Mouse (Mus musculus) olfactory bulb, adult 2 months (tissue): ENCODE results near the gene Pax6. TPM values are rescaled to one million over a fixed set of nuclear protein-coding genes. Genes with fewer than 3 reads are reported as not detected.

Source experiments
- H3K27ac ChIP-seq: fragments of 200-500 bp; 2 replicates; pipeline ENCODE4 v1.5.1; 2012; ENCODE audit warnings: low read depth, low read length; ENCODE audit not compliant: insufficient read depth
- H3K4me1 ChIP-seq: fragments of 200-500 bp; 2 replicates; pipeline ENCODE4 v1.6.1; 2012; ENCODE audit warnings: low read length; ENCODE audit not compliant: control insufficient read depth, insufficient read depth
- H3K4me3 ChIP-seq: fragments of 200-500 bp; 2 replicates; pipeline ENCODE4 v1.5.1; 2012; ENCODE audit warnings: mild to moderate bottlenecking, low read depth, low read length, moderate library complexity; ENCODE audit not compliant: insufficient read depth
- CTCF ChIP-seq: fragments of 200-500 bp; IDR thresholded peaks from 2 replicates; pipeline ENCODE4 v1.5.1; 2012; ENCODE audit warnings: low read depth, mild to moderate bottlenecking, low read length, moderate library complexity; ENCODE audit not compliant: insufficient read depth
- POLR2A ChIP-seq: fragments of 200-500 bp; IDR thresholded peaks from 2 replicates; pipeline ENCODE4 v1.6.1; 2012; ENCODE audit warnings: mild to moderate bottlenecking, low read depth, low read length, moderate library complexity; ENCODE audit not compliant: insufficient read depth
- WGBS: fragments of 180-500 bp; shearing (Covaris S2); methylation state at CpG from one replicate; pipeline ENCODE4 v1.1.7; 2018; 5-methylcytosine and 5-hydroxymethylcytosine counted together
- polyA plus RNA-seq: library from polyadenylated mRNA; stranded (reverse); fragments of >200 nt; gene quantifications from 2 replicates; pipeline ENCODE4 v1.2.4, GENCODE M21; 2012; ENCODE audit warnings: low replicate concordance; ENCODE audit not compliant: missing spikeins, insufficient read depth, insufficient read length

The Pax6 gene
- polyA plus RNA-seq, 1 experiment = not detected

GRCm38 (mm10) chr2:105687317-105687991 lies 18.8 kb downstream of the Pax6 start:
- Histone ChIP-seq H3K27ac (peak overlapping the region; percentile 98), H3K4me3 (peak overlapping the region; percentile 33), H3K4me1 (peaks cover 27% of the 10 kb centered on the region)
- TF ChIP-seq POLR2A (no peak), CTCF (no peak)
- 35% methylated on average over 13 of the region's 13 CpGs for WGBS

- TF ChIP-seq CTCF (no peak), POLR2A (no peak)
- H3K4me1 ChIP-seq = peaks cover 30% of the 10 kb centered on the region
- WGBS = 6% methylated on average over 17 of the region's 17 CpGs
- H3K4me3 ChIP-seq = peak overlapping the region; percentile 33
- H3K27ac ChIP-seq = peak overlapping the region; percentile 98
Observed at GRCm38 (mm10) chr2:105688011-105688410, 19.3 kb downstream of the Pax6 start.

GRCm38 (mm10) chr2:105688436-105689303 lies 20.0 kb downstream of the Pax6 start:
- TF ChIP-seq POLR2A (no peak), CTCF (no peak)
- Histone ChIP-seq H3K27ac (peak overlapping the region; percentile 98), H3K4me1 (peaks cover 30% of the 10 kb centered on the region), H3K4me3 (peak overlapping the region; percentile 36)
- WGBS = 8% methylated on average over 25 of the region's 25 CpGs

GRCm38 (mm10) chr2:105689304-105689770 lies 20.6 kb downstream of the Pax6 start:
- Histone ChIP-seq H3K4me1 (peaks cover 30% of the 10 kb centered on the region), H3K4me3 (peak overlapping the region; percentile 34), H3K27ac (peak overlapping the region; percentile 33)
- 0% methylated on average over 15 of the region's 15 CpGs for WGBS
- TF ChIP-seq CTCF (no peak), POLR2A (no peak)

GRCm38 (mm10) chr2:105689771-105690639 lies 21.3 kb downstream of the Pax6 start:
- peak overlapping the region; percentile 34 for H3K4me3 ChIP-seq

GRCm38 (mm10) chr2:105691296-105691695 lies 22.6 kb downstream of the Pax6 start:
- no peak for TF ChIP-seq CTCF
- TF ChIP-seq POLR2A = no peak
- Histone ChIP-seq H3K4me1 (peaks cover 30% of the 10 kb centered on the region), H3K4me3 (no peak overlapping the region), H3K27ac (no peak overlapping the region)
- 28% methylated on average over 10 of the region's 10 CpGs for WGBS

More at GRCm38 (mm10) chr2:105689771-105690639, 21.3 kb downstream of the Pax6 start:
- TF ChIP-seq CTCF (no peak), POLR2A (no peak)
- Histone ChIP-seq H3K27ac (peak overlapping the region; percentile 59; the same call in 1 of the 2 replicates), H3K4me1 (peaks cover 30% of the 10 kb centered on the region)
- WGBS = 16% methylated on average over 28 of the region's 28 CpGs

GRCm38 (mm10) chr2:105697741-105698140 lies 29.0 kb downstream of the Pax6 start:
- TF ChIP-seq CTCF (no peak), POLR2A (no peak)
- Histone ChIP-seq H3K27ac (peak overlapping the region; percentile 23; the same call in 1 of the 2 replicates), H3K4me1 (0 out of 2 replicates have a peak, but pooled peaks cover 3% of the 10 kb centered on the region), H3K4me3 (no peak overlapping the region)
- WGBS = 42% methylated on average over 5 of the region's 5 CpGs

GRCm38 (mm10) chr2:105698631-105699030 lies 29.9 kb downstream of the Pax6 start:
- TF ChIP-seq POLR2A = no peak
- TF ChIP-seq CTCF = no peak
- H3K27ac ChIP-seq = no peak overlapping the region
- WGBS = 70% methylated on average over 2 of the region's 2 CpGs
- H3K4me3 ChIP-seq = no peak overlapping the region
- H3K4me1 ChIP-seq = 0 out of 2 replicates have a peak, but pooled peaks cover 3% of the 10 kb centered on the region
